Mouse (Mus musculus): ENCODE measurements at regions not wholly inside any gene's neighbourhood (a gene's known extent, or its start where the extent isn't known, plus 50 kb on each side); places are given as distances from the start of the nearest gene placed in this dataset.

GRCm38 (mm10) chr3:17201773-17202172, 746.4 kb upstream of the Cypt12 start:
- DNase-seq: no peak

GRCm38 (mm10) chr3:17214031-17214430, 734.2 kb upstream of the Cypt12 start:
- DNase-seq: no peak

- no peak for DNase-seq
These were observed 731.4 kb upstream of the Cypt12 start for GRCm38 (mm10) chr3:17216825-17217224.

GRCm38 (mm10) chr3:17238407-17238806, 709.8 kb upstream of the Cypt12 start:
- DNase-seq: no peak

GRCm38 (mm10) chr3:17258397-17258796, 689.8 kb upstream of the Cypt12 start:
- DNase-seq: no peak

GRCm38 (mm10) chr3:17259093-17259492, 689.1 kb upstream of the Cypt12 start:
- DNase-seq: no peak

- DNase-seq: no peak
These were observed 667.0 kb upstream of the Cypt12 start for GRCm38 (mm10) chr3:17281231-17281630.

- DNase-seq: no peak
These were observed 665.3 kb upstream of the Cypt12 start for GRCm38 (mm10) chr3:17282881-17283280.

- DNase-seq: no peak
These were observed 630.7 kb upstream of the Cypt12 start for GRCm38 (mm10) chr3:17317523-17317922.

GRCm38 (mm10) chr3:17318450-17318849, 629.8 kb upstream of the Cypt12 start:
- no peak for DNase-seq

- DNase-seq: peak; percentile 5
These were observed 629.0 kb upstream of the Cypt12 start for GRCm38 (mm10) chr3:17319213-17319612.

GRCm38 (mm10) chr3:17319931-17320330, 628.3 kb upstream of the Cypt12 start:
- no peak for DNase-seq

GRCm38 (mm10) chr3:17322266-17322665, 625.9 kb upstream of the Cypt12 start:
- DNase-seq: no peak

GRCm38 (mm10) chr3:17324816-17325215, 623.4 kb upstream of the Cypt12 start:
- no peak for DNase-seq

GRCm38 (mm10) chr3:17325821-17326220, 622.4 kb upstream of the Cypt12 start:
- no peak for DNase-seq

- no peak for DNase-seq
These were observed 621.9 kb upstream of the Cypt12 start for GRCm38 (mm10) chr3:17326292-17326691.

- DNase-seq: no peak
These were observed 621.4 kb upstream of the Cypt12 start for GRCm38 (mm10) chr3:17326774-17327173.

GRCm38 (mm10) chr3:17327706-17328105, 620.5 kb upstream of the Cypt12 start:
- DNase-seq: no peak

GRCm38 (mm10) chr3:17329411-17329810, 618.8 kb upstream of the Cypt12 start:
- no peak for DNase-seq

GRCm38 (mm10) chr3:17330429-17331373, 617.5 kb upstream of the Cypt12 start:
- no peak for DNase-seq

GRCm38 (mm10) chr3:17360253-17360652, 588.0 kb upstream of the Cypt12 start:
- no peak for DNase-seq
